Mouse (Mus musculus): ENCODE data around the gene Shd. TPM values are rescaled to one million over a fixed set of nuclear protein-coding genes. Genes with fewer than 3 reads are reported as not detected.
A peak's percentile ranks its signal among the peaks of the same experiment; 100 is the strongest.

Shd gene
- polyA plus RNA-seq, 1 experiment = 122 TPM

GRCm38 (mm10) chr17:55956591-55956990, 13.7 kb upstream of the Shd start:
- peak overlapping the region; percentile 60 for H3K4me3 ChIP-seq (replicated peaks; ENCODE audit: insufficient read depth, low read depth, low read length)
- H3K27me3 ChIP-seq (ENCODE audit: control insufficient read depth, insufficient read depth, low read length) = no peaks in the 10 kb centered on the region
- TF ChIP-seq CTCF (IDR thresholded peaks at IDR 0.05; ENCODE audit: borderline replicate concordance, insufficient read depth, low read depth, low read length) (no peak), POLR2A (IDR thresholded peaks at IDR 0.05; ENCODE audit: borderline replicate concordance, insufficient read depth, low read length) (no peak)
- 32% methylated on average over 6 of the region's 6 CpGs for WGBS
- no peak for DNase-seq
- H3K27ac ChIP-seq (ENCODE audit: insufficient read depth, low read length) = no peak overlapping the region
- peaks cover 14% of the 10 kb centered on the region for H3K4me1 ChIP-seq (ENCODE audit: control insufficient read depth, insufficient read depth, low read length)

DNA sequence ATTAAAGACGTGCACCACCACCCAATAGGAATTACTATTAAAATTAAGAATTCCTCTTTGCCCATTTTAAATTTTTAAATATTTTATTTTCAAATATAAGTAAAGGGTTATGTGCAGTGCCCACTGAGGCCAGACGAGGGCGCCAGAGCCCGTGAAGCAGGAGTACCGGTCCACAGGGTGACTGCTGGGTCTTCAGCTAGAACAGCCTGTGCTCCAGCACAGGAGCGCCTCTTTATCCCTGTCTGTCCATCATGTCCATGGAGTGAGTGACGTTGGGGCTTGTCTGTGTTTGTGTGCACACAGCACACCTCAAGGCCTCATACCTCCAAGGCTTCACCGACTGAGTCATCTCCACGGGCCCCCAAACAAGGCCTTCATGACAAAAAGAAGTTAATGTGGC, 13.1 kb upstream of the Shd start:
- 11% methylated on average over 9 of the region's 9 CpGs for WGBS
- TF ChIP-seq CTCF (IDR thresholded peaks at IDR 0.05; ENCODE audit: borderline replicate concordance, insufficient read depth, low read depth, low read length) (peak; percentile 85), POLR2A (IDR thresholded peaks at IDR 0.05; ENCODE audit: borderline replicate concordance, insufficient read depth, low read length) (no peak)
- Histone ChIP-seq H3K27ac (ENCODE audit: insufficient read depth, low read length) (no peak overlapping the region), H3K27me3 (ENCODE audit: control insufficient read depth, insufficient read depth, low read length) (no peaks in the 10 kb centered on the region), H3K4me1 (ENCODE audit: control insufficient read depth, insufficient read depth, low read length) (peaks cover 14% of the 10 kb centered on the region), H3K4me3 (replicated peaks; ENCODE audit: insufficient read depth, low read depth, low read length) (no peak overlapping the region)
- peak; percentile 77 to 85 for DNase-seq

- 75% methylated on average over 13 of the region's 13 CpGs for WGBS
- H3K4me1 ChIP-seq (ENCODE audit: control insufficient read depth, insufficient read depth, low read length) = peaks cover 14% of the 10 kb centered on the region
- H3K27ac ChIP-seq (ENCODE audit: insufficient read depth, low read length) = 0 out of 2 replicates have a peak overlapping the region, but pooled peaks have one; percentile 4
These were observed 12.3 kb upstream of the Shd start for GRCm38 (mm10) chr17:55957726-55958583.

GRCm38 (mm10) chr17:55958584-55958886, 11.7 kb upstream of the Shd start:
- H3K27ac ChIP-seq (ENCODE audit: insufficient read depth, low read length) = 0 out of 2 replicates have a peak overlapping the region, but pooled peaks have one; percentile 4
- WGBS = 23% methylated on average over 2 of the region's 2 CpGs

More at GRCm38 (mm10) chr17:55957726-55958583, 12.3 kb upstream of the Shd start:
- TF ChIP-seq POLR2A (IDR thresholded peaks at IDR 0.05; ENCODE audit: borderline replicate concordance, insufficient read depth, low read length) (no peak), CTCF (IDR thresholded peaks at IDR 0.05; ENCODE audit: borderline replicate concordance, insufficient read depth, low read depth, low read length) (no peak)
- DNase-seq = peak; percentile 25 to 32
- Histone ChIP-seq H3K27me3 (ENCODE audit: control insufficient read depth, insufficient read depth, low read length) (no peaks in the 10 kb centered on the region), H3K4me3 (replicated peaks; ENCODE audit: insufficient read depth, low read depth, low read length) (no peak overlapping the region)

GRCm38 (mm10) chr17:55958918-55959728, 11.1 kb upstream of the Shd start, which contains the start of gene Yju2:
Gene Yju2 (plus strand): TSS chr17:55959099.
- H3K4me1 ChIP-seq (ENCODE audit: control insufficient read depth, insufficient read depth, low read length) = peaks cover 14% of the 10 kb centered on the region
- H3K27me3 ChIP-seq (ENCODE audit: control insufficient read depth, insufficient read depth, low read length) = no peaks in the 10 kb centered on the region
- TF ChIP-seq POLR2A (IDR thresholded peaks at IDR 0.05; ENCODE audit: borderline replicate concordance, insufficient read depth, low read length) (peak; percentile 68; the same call in 1 of the 2 replicates), CTCF (IDR thresholded peaks at IDR 0.05; ENCODE audit: borderline replicate concordance, insufficient read depth, low read depth, low read length) (no peak)
- H3K27ac ChIP-seq (ENCODE audit: insufficient read depth, low read length) = peak within 1 kb of the TSS; percentile 87
- under 1% methylated on average over 46 of the region's 46 CpGs for WGBS
- peak within 1 kb of the TSS; percentile 89 for H3K4me3 ChIP-seq (replicated peaks; ENCODE audit: insufficient read depth, low read depth, low read length)
- peak; percentile 96 to 97 for DNase-seq

More at GRCm38 (mm10) chr17:55958584-55958886, 11.7 kb upstream of the Shd start:
- TF ChIP-seq CTCF (IDR thresholded peaks at IDR 0.05; ENCODE audit: borderline replicate concordance, insufficient read depth, low read depth, low read length) (no peak), POLR2A (IDR thresholded peaks at IDR 0.05; ENCODE audit: borderline replicate concordance, insufficient read depth, low read length) (no peak)
- Histone ChIP-seq H3K27me3 (ENCODE audit: control insufficient read depth, insufficient read depth, low read length) (no peaks in the 10 kb centered on the region), H3K4me3 (replicated peaks; ENCODE audit: insufficient read depth, low read depth, low read length) (peak overlapping the region; percentile 89), H3K4me1 (ENCODE audit: control insufficient read depth, insufficient read depth, low read length) (peaks cover 14% of the 10 kb centered on the region)
- no peak for DNase-seq

- 66% methylated on average over 10 of the region's 10 CpGs for WGBS
- Histone ChIP-seq H3K27me3 (ENCODE audit: control insufficient read depth, insufficient read depth, low read length) (no peaks in the 10 kb centered on the region), H3K4me3 (replicated peaks; ENCODE audit: insufficient read depth, low read depth, low read length) (peak overlapping the region; percentile 44), H3K4me1 (ENCODE audit: control insufficient read depth, insufficient read depth, low read length) (peaks cover 14% of the 10 kb centered on the region), H3K27ac (ENCODE audit: insufficient read depth, low read length) (no peak overlapping the region)
- no peak for TF ChIP-seq POLR2A (IDR thresholded peaks at IDR 0.05; ENCODE audit: borderline replicate concordance, insufficient read depth, low read length)
- no peak for TF ChIP-seq CTCF (IDR thresholded peaks at IDR 0.05; ENCODE audit: borderline replicate concordance, insufficient read depth, low read depth, low read length)
- DNase-seq = peak; percentile 31 to 35
These were observed 10.1 kb upstream of the Shd start for GRCm38 (mm10) chr17:55959946-55960740.

DNA sequence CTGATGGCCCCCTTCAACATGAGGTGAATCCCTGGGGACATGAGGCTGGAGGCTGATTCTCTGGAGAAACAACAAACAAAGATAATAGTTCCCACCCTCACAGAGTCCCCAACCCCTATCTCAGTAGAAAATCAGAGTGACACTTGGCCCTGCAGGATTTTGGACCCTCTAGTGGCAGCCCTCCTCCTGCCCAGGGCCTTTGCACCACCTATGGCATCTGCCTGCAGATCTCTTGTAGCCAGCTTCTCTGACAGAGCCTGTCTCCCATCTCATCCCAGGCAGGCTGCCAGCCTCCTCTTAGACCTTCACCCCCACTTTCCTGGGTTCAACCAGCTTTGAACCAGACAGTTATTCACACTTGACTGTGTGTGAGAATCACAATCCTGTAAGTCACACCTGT, 9.5 kb upstream of the Shd start:
- H3K27ac ChIP-seq (ENCODE audit: insufficient read depth, low read length) = no peak overlapping the region
- TF ChIP-seq CTCF (IDR thresholded peaks at IDR 0.05; ENCODE audit: borderline replicate concordance, insufficient read depth, low read depth, low read length) (no peak), POLR2A (IDR thresholded peaks at IDR 0.05; ENCODE audit: borderline replicate concordance, insufficient read depth, low read length) (no peak)
- peaks cover 14% of the 10 kb centered on the region for H3K4me1 ChIP-seq (ENCODE audit: control insufficient read depth, insufficient read depth, low read length)
- no peak overlapping the region for H3K4me3 ChIP-seq (replicated peaks; ENCODE audit: insufficient read depth, low read depth, low read length)
- no peaks in the 10 kb centered on the region for H3K27me3 ChIP-seq (ENCODE audit: control insufficient read depth, insufficient read depth, low read length)
- DNase-seq = peak in 1 of 2 experiments; percentile 18
